Mouse (Mus musculus): ENCODE results near the gene Twf1.

Twf1 gene

GRCm38 (mm10) chr15:94589219-94590075 lies at the start of gene Twf1:
Gene Twf1, minus strand, starts transcription at chr15:94589889.
- DNase-seq: peak; percentile 99 to 100

GRCm38 (mm10) chr15:94639126-94639525 lies 49.4 kb upstream of the Twf1 start:
- peak; percentile 56 to 67 for DNase-seq

GRCm38 (mm10) chr15:94638207-94638606 lies 48.5 kb upstream of the Twf1 start:
- DNase-seq: no peak

GRCm38 (mm10) chr15:94634524-94634923 lies 44.8 kb upstream of the Twf1 start:
- no peak for DNase-seq

GRCm38 (mm10) chr15:94630553-94630952 lies 40.9 kb upstream of the Twf1 start:
- no peak for DNase-seq

GRCm38 (mm10) chr15:94628830-94629601 lies 39.3 kb upstream of the Twf1 start, which contains the start of gene Tmem117:
Gene Tmem117, plus strand, starts transcription at chr15:94629232.
- DNase-seq: peak; percentile 67 to 90

GRCm38 (mm10) chr15:94628463-94628829 lies 38.8 kb upstream of the Twf1 start:
- DNase-seq: no peak

- no peak for DNase-seq
These were observed 31.2 kb upstream of the Twf1 start for GRCm38 (mm10) chr15:94620909-94621308.

- no peak for DNase-seq
These were observed 26.3 kb upstream of the Twf1 start for GRCm38 (mm10) chr15:94616036-94616435.

GRCm38 (mm10) chr15:94607768-94608167 lies 18.1 kb upstream of the Twf1 start:
- no peak for DNase-seq

- DNase-seq: no peak
These were observed 12.8 kb upstream of the Twf1 start for GRCm38 (mm10) chr15:94602441-94602840.

GRCm38 (mm10) chr15:94601339-94601738 lies 11.7 kb upstream of the Twf1 start:
- peak; percentile 75 to 81 for DNase-seq

GRCm38 (mm10) chr15:94600145-94600707 lies 10.5 kb upstream of the Twf1 start:
- no peak for DNase-seq

- DNase-seq: peak; percentile 61 to 83
These were observed 3.9 kb upstream of the Twf1 start for GRCm38 (mm10) chr15:94593586-94593985.

- DNase-seq: no peak
These were observed 1.7 kb upstream of the Twf1 start for GRCm38 (mm10) chr15:94591356-94591755.

GRCm38 (mm10) chr15:94590083-94590482 lies 394 bp upstream of the Twf1 start:
- no peak for DNase-seq

- DNase-seq: no peak
These were observed 1.6 kb downstream of the Twf1 start for GRCm38 (mm10) chr15:94587826-94588715.

GRCm38 (mm10) chr15:94584738-94585137 lies 5.0 kb downstream of the Twf1 start:
- DNase-seq: no peak

GRCm38 (mm10) chr15:94583153-94583552 lies 6.5 kb downstream of the Twf1 start:
- no peak for DNase-seq

- DNase-seq: peak; percentile 45 to 77
These were observed 7.6 kb downstream of the Twf1 start for GRCm38 (mm10) chr15:94582000-94582593.

GRCm38 (mm10) chr15:94574566-94575268 lies 15.0 kb downstream of the Twf1 start:
- no peak for DNase-seq

Data from kidney, postnatal 25 days (tissue).